In the genomic region with DNA sequence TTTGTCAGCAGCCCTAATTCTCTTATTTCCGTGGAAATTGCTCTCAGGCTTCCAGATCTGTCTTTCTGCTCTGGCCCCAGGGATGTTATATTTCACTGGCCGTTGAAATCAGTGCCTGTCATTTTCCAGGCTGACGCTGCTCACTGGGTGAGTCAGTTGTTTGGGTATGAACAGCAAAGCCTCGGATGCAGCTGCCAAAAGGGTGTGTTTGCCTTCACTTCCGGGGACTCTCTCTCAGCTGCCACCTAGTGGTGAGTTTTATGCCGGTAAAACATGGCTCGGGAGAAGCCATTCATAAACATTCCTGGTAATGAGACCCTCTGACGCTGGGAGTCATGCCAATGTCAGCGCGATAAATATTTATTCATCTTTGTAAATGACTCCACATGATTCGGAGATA, we compare ENCODE assay signal across 8 mouse cellular contexts.
DNase-seq lines count a peak whose midpoint lies in the region; ATAC-seq and TF ChIP-seq lines count a peak whose summit lies in the region.

No protein-coding gene starts in this region.

- WGBS in hindbrain, embryonic 13.5 days: 5% methylated on average over 11 of the region's 11 CpGs

- peaks cover 11% of the 10 kb centered on the region for H3K4me1 ChIP-seq in hindbrain, embryonic 13.5 days (replicated peaks)

- CTCF ChIA-PET in Patski (lab: Charles Lee): interaction anchor here (0.9 to 1.4 kb wide), 4 partner anchors 25 to 430 kb away, joined by 3 to 4 read pairs (median 3); no protein-coding TSS in a partner anchor

- H3K9me3 ChIP-seq in hindbrain, embryonic 13.5 days: peaks cover 3% of the 10 kb centered on the region; the same call in 1 of the 2 replicates

- TF ChIP-seq CTCF in Patski (IDR thresholded peaks at IDR 0.05): peak; percentile 94

- peak overlapping the region; percentile 50 for H3K4me2 ChIP-seq in hindbrain, embryonic 13.5 days

- POLR2A ChIA-PET in Patski (lab: Charles Lee): no interaction called here

- peak; percentile 63 for DNase-seq in Patski (ENCODE audit: low read depth, low spot score)
- peak; percentile 94 to 96 for DNase-seq in cerebellum, postnatal 10 days
- DNase-seq in frontal cortex, postnatal 25 days (ENCODE audit: low spot score in 2 of 2): peak; percentile 62 to 69
- DNase-seq in layer of hippocampus, postnatal 14 days (ENCODE audit: low spot score in 2 of 2): peak; percentile 85 to 92
- DNase-seq in lung, postnatal 10 days: peak; percentile 96
- DNase-seq in ovary, postnatal 36 days (ENCODE audit: low spot score): peak; percentile 77
- peak; percentile 82 for DNase-seq in thymus, postnatal 4 days

- H3K27ac ChIP-seq in hindbrain, embryonic 13.5 days: peak overlapping the region; percentile 49; the same call in 1 of the 2 replicates

- peak overlapping the region; percentile 60; the same call in 1 of the 2 replicates for H3K9ac ChIP-seq in hindbrain, embryonic 13.5 days

- H3K27me3 ChIP-seq in Patski: no peaks in the 10 kb centered on the region
- H3K27me3 ChIP-seq in hindbrain, embryonic 13.5 days: no peaks in the 10 kb centered on the region

- H3K36me3 ChIP-seq in hindbrain, embryonic 13.5 days: no peaks in the 10 kb centered on the region

- in situ Hi-C loops in Patski (cut with MboI; ENCODE audit: low pct_unique_long_range_greater_than_20kb): loop anchor here (25.0 kb wide), 2 partner anchors 271 to 396 kb away; partner anchors contain the start of gene Fndc3a

- ATAC-seq in Patski: peak; percentile 91
- peak; percentile 92 for ATAC-seq in hindbrain, embryonic 13.5 days (ENCODE audit: low FRiP score)

- H3K4me3 ChIP-seq in hindbrain, embryonic 13.5 days: peak overlapping the region; percentile 32

Comparison
In these comparisons a context has a peak if more than half of its experiments do, and no peak if none do; other contexts are left out.
1. Peak in every context shown above with its lines: DNase-seq, ATAC-seq, H3K4me3 ChIP-seq and H3K27ac ChIP-seq.